Mouse (Mus musculus) urinary bladder, postnatal 25 days (tissue): ENCODE measurements around the gene Samd7.
A peak's percentile ranks its signal among the peaks of the same experiment; 100 is the strongest.
"Not testable (repeated sequence)": the region's sequence is repeated elsewhere in the genome, so short reads cannot be mapped to it uniquely, and the experiment has no call there.

Source experiments
- DNase-seq: peaks from one replicate; pipeline ENCODE4 v3.0.0; 2022; ENCODE audit warnings: low spot score

The Samd7 gene

GRCm38 (mm10) chr3:30746006-30746405 lies at the start of gene Samd7:
TSS of gene Samd7 (plus strand) at chr3:30746293.
- no peak for DNase-seq

- DNase-seq: peak; percentile 50
Measured at GRCm38 (mm10) chr3:30696346-30696745, 49.7 kb upstream of the Samd7 start.

- no peak for DNase-seq
Measured at GRCm38 (mm10) chr3:30697891-30698290, 48.2 kb upstream of the Samd7 start.

DNA sequence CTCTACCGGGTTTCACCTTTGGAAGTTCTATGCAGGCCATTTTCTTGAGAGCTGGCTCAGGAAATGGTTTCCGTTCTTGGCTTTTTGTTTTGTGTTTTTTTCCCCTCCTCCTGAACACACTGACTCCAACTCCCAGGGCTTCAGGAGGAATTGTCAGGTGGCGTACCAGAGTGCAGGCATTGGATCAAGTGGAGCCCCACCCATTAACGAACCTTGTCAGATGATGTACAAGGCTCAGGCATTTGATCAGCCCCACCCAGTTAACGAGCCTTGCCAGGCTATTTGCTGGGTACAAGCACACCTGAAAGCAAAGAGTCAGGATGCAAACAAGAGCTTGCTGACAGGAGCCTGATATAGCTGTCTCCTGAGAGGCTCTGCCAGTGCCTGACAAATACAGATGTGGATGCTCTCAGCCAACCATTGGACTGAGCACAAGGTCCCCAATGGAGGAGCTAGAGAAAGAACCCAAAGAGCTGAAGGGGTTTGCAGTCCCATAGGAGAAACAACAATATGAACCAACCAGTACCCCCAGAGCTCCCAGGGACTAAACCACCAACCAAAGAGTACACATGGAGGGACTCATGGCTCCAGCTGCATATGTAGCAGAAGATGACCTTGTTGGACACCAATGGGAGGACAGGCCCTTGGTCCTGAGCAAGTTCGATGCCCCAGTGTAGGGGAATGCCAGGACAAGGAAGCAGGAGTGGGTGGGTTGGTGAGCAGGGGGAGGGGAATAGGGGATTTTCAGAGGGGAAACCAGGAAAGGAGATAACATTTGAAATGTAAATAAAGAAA lies 46.2 kb upstream of the Samd7 start, which contains the start of gene Lrrc31:
TSS of gene Lrrc31 (minus strand) at position 133 of the 795 bp plus-strand sequence.
- DNase-seq: not testable (repeated sequence)

DNA sequence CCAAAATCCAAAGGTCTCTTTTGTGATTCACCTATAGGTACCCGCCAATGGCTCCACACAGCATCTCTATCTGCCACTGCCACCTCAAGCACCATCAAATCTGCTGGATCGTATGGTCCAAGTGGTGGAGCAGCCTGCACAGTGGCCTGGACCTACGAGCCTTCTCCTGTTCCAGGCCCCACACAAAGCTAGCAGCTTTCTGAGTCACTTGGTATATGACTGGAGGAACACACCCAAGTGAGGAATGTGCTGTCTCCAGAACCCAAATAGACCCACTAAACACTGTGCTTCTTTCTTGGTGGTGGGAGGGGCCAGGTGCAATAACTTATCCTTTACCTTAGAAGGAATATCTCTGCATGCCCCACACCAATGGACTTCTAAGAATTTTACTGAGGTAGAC lies 40.1 kb upstream of the Samd7 start:
- no peak for DNase-seq

GRCm38 (mm10) chr3:30706614-30707276 lies 39.3 kb upstream of the Samd7 start:
- DNase-seq: no peak

GRCm38 (mm10) chr3:30710191-30710590 lies 35.9 kb upstream of the Samd7 start:
- no peak for DNase-seq

DNA sequence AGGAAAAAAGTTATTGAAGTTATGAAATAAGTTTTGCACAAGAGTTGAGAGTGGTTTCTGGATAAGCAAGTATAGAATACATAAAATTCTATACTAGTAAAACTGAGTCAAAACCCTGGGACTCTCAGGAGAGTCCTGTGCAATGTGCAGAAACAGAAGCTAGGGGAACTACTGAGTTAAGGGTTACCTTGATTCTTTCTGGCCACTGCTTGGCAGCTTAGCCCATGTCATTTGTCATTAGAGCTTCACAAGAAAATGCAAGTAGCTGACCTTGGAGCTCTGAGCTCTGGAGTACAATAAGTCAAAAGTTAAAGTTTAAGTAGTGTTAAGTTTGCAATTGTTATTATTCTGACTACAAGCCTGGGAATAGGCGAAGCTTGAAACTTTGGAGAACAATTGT lies 32.8 kb upstream of the Samd7 start:
- DNase-seq: no peak

DNA sequence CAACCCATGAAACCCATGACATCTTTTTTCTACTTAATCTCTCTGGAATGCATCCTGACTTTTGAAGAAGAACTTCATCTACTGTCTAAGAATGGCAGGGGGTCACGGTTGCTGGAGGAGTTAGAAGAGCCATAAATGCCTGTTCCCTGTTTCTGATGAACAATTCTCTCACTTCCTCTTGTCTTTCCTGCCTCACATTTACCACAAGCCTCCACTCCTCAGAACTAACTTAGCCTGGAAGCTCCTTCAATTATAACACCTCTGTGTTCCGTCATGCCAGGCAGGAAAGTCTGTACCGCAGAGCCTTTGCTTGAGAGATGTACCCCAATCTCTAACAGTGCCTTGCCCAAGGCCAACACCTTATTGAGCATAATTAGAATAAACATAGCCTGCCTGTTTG lies 27.4 kb upstream of the Samd7 start:
- no peak for DNase-seq

GRCm38 (mm10) chr3:30722036-30722435 lies 24.1 kb upstream of the Samd7 start:
- DNase-seq: no peak

- DNase-seq: no peak
Measured at GRCm38 (mm10) chr3:30722461-30722860, 23.6 kb upstream of the Samd7 start.

- no peak for DNase-seq
Measured at GRCm38 (mm10) chr3:30723179-30723578, 22.9 kb upstream of the Samd7 start.

DNA sequence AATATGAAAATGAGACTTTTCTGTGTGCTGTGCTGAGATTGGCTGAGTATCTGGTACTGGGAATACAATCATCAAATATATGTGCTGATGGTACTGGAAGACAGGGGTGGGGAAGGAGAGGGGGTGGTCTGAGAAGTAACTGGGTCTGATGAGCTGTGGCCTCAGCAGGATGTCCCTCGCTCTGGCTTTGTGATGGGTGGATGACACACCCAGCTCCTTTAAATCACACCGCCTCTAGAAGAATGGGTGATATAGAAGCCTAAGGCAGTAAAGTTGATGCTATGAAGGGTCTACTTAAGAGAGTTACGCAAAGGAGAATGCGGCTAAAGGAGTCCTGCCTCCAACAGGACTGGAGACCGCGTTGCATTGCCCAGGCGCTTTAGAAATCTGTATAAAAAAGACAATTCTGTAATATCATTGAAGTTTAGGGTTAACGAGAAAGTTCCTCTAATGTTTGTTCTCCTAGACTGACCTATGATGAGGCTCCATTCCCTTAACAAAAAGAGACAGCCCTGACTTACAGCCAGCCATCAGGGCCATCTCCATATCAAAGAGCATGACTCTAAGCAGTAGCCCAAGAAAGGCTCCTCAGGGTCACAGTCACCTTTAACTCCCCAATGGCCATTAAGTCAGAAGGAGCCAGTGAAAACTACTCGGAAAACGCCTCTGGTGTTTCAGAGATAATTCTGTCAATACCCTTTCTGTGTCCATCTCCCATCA lies 21.8 kb upstream of the Samd7 start:
- DNase-seq: no peak

DNA sequence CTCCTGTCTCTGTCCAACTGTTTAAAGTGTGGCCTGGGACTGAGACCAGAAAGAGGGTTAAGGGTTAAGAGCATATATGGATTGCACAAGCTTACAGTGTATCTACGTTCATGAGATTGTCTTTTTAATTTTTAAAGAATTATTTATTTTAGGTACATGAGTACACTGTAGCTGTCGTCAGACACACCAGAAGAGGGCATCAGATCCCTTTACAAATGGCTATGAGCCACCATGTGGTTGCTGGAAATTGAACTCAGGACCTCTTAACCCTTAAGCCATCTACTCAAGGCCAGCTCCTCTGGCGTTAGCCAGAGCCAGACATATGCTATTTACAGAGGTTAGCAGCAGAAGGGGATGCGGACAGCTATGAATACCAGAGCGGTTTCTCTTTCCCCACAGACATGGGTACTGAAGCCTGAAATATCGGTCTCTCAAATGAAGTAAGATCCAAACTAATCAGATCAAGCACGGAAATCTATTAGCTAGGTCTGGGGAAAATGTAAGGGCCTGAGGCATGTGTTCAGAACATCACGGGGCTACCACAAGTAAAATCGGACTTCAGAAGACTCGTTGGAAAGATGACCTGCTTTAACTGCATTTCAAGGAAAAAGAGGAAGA lies 21.1 kb upstream of the Samd7 start:
- no peak for DNase-seq

- no peak for DNase-seq
Measured at GRCm38 (mm10) chr3:30725514-30725913, 20.6 kb upstream of the Samd7 start.

GRCm38 (mm10) chr3:30727209-30727608 lies 18.9 kb upstream of the Samd7 start:
- DNase-seq: no peak

DNA sequence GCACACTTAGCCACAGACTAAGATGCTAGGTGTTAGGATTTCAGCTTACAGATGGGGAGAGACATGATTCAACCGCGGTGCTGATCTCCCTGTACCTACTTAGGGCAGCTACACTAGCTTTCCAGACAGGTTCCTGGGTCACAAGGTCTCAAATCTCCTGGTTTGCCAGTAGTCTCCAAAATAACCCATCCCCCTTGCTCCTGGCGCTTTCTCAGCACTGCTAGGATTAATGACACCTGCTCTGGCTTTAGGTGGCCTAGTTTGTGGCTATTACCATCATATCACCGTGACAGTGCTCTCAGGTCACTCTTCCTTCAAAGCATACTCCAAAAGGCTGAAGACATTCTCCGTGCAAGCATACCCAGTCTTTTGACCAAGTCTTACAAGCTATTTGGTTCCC lies 17.0 kb upstream of the Samd7 start:
- DNase-seq: no peak

GRCm38 (mm10) chr3:30736809-30737208 lies 9.3 kb upstream of the Samd7 start:
- DNase-seq: no peak

- no peak for DNase-seq
Measured at GRCm38 (mm10) chr3:30741306-30741705, 4.8 kb upstream of the Samd7 start.

DNA sequence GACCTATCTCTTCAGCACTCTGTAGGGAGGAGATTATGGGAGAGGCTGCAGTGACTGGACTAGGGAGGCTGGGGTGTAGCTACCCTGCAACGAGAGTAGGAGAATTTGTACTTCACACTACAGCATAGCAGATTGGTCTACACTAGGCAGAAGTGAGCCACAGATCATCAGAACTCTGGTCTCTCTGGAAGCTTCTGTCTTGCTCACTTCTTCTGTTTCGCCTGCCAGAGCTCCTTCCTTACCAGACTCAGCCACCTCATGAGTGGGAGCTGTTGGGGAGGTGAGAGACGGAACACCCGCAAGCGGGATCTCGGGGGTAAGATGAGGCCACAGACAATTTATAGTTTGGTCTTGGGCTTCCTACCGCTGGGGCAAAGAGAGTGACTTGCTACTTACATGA lies 3.2 kb upstream of the Samd7 start:
- no peak for DNase-seq

DNA sequence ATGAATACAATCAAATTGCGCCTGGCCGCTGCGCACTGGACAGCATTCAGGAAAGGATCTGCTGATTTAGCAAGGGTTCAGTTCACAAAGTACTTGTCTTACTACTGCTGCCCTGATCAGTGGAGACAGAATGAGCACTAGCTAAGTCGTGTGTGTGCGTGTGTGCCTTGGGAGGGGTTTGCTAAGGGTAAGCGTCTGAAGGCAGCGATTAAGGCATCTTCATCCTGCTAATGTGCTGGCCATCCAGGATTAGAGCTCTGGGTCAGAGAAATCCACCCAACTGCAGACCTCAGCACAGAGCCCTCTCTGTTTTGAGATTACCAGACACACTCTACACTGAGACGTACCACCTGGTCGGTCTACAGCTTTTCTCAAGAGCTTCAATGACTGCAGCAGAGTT lies 2.2 kb downstream of the Samd7 start:
- DNase-seq: no peak

- DNase-seq: no peak
Measured at GRCm38 (mm10) chr3:30754696-30755095, 8.6 kb downstream of the Samd7 start.
